In the genomic region with DNA sequence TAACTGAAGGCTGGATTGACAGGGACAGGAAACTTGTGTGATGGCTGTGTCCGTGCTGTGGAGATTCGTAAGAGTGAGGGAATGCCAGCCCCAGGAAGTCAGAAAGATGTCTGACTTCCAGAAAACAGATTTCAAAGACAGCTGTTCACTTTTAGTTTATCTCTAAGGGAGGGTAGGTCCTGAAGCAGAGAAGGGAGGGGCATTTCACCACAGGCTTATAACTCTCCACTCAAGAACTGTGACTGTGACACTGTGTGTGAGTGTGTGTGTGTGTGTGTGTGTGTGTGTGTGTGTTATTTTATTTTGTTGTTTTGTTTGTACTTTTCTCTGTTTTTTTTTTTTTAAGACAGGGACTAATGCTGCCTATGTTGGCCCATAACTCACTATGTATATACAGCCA, we compare ENCODE assay signal across 26 mouse cellular contexts.
DNase-seq lines count a peak whose midpoint lies in the region; ATAC-seq and TF ChIP-seq lines count a peak whose summit lies in the region.
"Had no signal": no experiment of that assay in that cellular context is flagged by ENCODE, and none has a peak within 500 bp of the region (broad histone marks: within the 10 kb centered on the region; RNA-seq: fewer than 3 reads in every experiment).

No protein-coding gene starts in this region.

- H3K9ac ChIP-seq in heart, embryonic 12.5 days = no peak overlapping the region
- no peak overlapping the region for H3K9ac ChIP-seq in lung, embryonic 14.5 days
- H3K9ac ChIP-seq in limb, embryonic 14.5 days (ENCODE audit: low read depth, low read length, severe bottlenecking) = no peak overlapping the region
- H3K9ac ChIP-seq in hindbrain, embryonic 12.5 days = no peak overlapping the region
- H3K9ac ChIP-seq: forebrain, embryonic 13.5 days; intestine, embryonic 15.5 days; liver, embryonic 12.5 days; liver, postnatal 0 days had no signal

- H3K4me3 ChIP-seq in heart, embryonic 12.5 days = no peak overlapping the region
- H3K4me3 ChIP-seq in lung, embryonic 14.5 days (ENCODE audit: low read depth, low read length) = no peak overlapping the region
- H3K4me3 ChIP-seq in limb, embryonic 14.5 days (replicated peaks; ENCODE audit: low read length) = no peak overlapping the region
- no peak overlapping the region for H3K4me3 ChIP-seq in hindbrain, embryonic 12.5 days
- H3K4me3 ChIP-seq: forebrain, embryonic 13.5 days; intestine, embryonic 15.5 days; liver, embryonic 12.5 days had no signal

- no peaks in the 10 kb centered on the region for H3K36me3 ChIP-seq in heart, embryonic 12.5 days
- H3K36me3 ChIP-seq in lung, embryonic 14.5 days (ENCODE audit: insufficient read depth) = no peaks in the 10 kb centered on the region
- no peaks in the 10 kb centered on the region for H3K36me3 ChIP-seq in limb, embryonic 14.5 days (ENCODE audit: control insufficient read depth, insufficient read depth, low read length)
- no peaks in the 10 kb centered on the region for H3K36me3 ChIP-seq in hindbrain, embryonic 12.5 days
- H3K36me3 ChIP-seq: intestine, embryonic 15.5 days; liver, embryonic 12.5 days had no signal

- 16% methylated on average over 2 of the region's 2 CpGs for WGBS in heart, embryonic 12.5 days
- WGBS in lung, embryonic 14.5 days = 14% methylated on average over 2 of the region's 2 CpGs
- WGBS in limb, embryonic 14.5 days = 52% methylated on average over 2 of the region's 2 CpGs
- WGBS in hindbrain, embryonic 12.5 days = 55% methylated on average over 2 of the region's 2 CpGs

- 0 out of 2 replicates have a peak, but pooled peaks cover 3% of the 10 kb centered on the region for H3K9me3 ChIP-seq in heart, embryonic 12.5 days (replicated peaks)
- no peaks in the 10 kb centered on the region for H3K9me3 ChIP-seq in lung, embryonic 14.5 days (ENCODE audit: low read depth, low read length)
- no peaks in the 10 kb centered on the region for H3K9me3 ChIP-seq in limb, embryonic 14.5 days (ENCODE audit: control insufficient read depth, low read length)
- H3K9me3 ChIP-seq in hindbrain, embryonic 12.5 days (replicated peaks) = no peaks in the 10 kb centered on the region
- H3K9me3 ChIP-seq: forebrain, embryonic 13.5 days; intestine, embryonic 15.5 days; liver, embryonic 12.5 days had no signal

- H3K4me2 ChIP-seq in heart, embryonic 12.5 days = peak overlapping the region; percentile 8; the same call in 1 of the 2 replicates
- no peak overlapping the region; the same call in 1 of the 2 replicates for H3K4me2 ChIP-seq in lung, embryonic 14.5 days
- no peak overlapping the region; the same call in 1 of the 2 replicates for H3K4me2 ChIP-seq in limb, embryonic 14.5 days (replicated peaks; ENCODE audit: low read depth, low read length, severe bottlenecking)
- no peak overlapping the region for H3K4me2 ChIP-seq in hindbrain, embryonic 12.5 days (replicated peaks)
- H3K4me2 ChIP-seq: forebrain, embryonic 13.5 days; intestine, embryonic 15.5 days; liver, embryonic 12.5 days had no signal

- H3K4me1 ChIP-seq in heart, embryonic 12.5 days (replicated peaks) = peaks cover 15% of the 10 kb centered on the region
- H3K4me1 ChIP-seq in lung, embryonic 14.5 days (ENCODE audit: insufficient read depth) = peaks cover 11% of the 10 kb centered on the region
- peaks cover 5% of the 10 kb centered on the region; the same call in 1 of the 2 replicates for H3K4me1 ChIP-seq in limb, embryonic 14.5 days (ENCODE audit: control insufficient read depth, insufficient read depth, low read length)
- no peaks in the 10 kb centered on the region for H3K4me1 ChIP-seq in hindbrain, embryonic 12.5 days
- H3K4me1 ChIP-seq: forebrain, embryonic 13.5 days; intestine, embryonic 15.5 days had no signal

- ATAC-seq in heart, embryonic 12.5 days (ENCODE audit: insufficient number of reproducible peaks, low FRiP score) = no peak
- ATAC-seq in lung, embryonic 14.5 days (ENCODE audit: insufficient read depth) = peak; percentile 54
- ATAC-seq in common myeloid progenitor, adult 5-6 weeks (replicated peaks; ENCODE audit: low read depth, poor library complexity, severe bottlenecking) = peak; percentile 53; the same call in 1 of the 2 replicates
- ATAC-seq in limb, embryonic 14.5 days (ENCODE audit: low FRiP score, low read depth) = no peak
- no peak for ATAC-seq in hindbrain, embryonic 12.5 days (ENCODE audit: low FRiP score)
- ATAC-seq: CD4-positive, CD25-positive, alpha-beta regulatory T cell, adult 4 months; forebrain, embryonic 13.5 days; hindbrain, postnatal 0 days; liver, embryonic 12.5 days; liver, postnatal 0 days had no signal

- no peak for DNase-seq in heart, adult 9 months (ENCODE audit: low spot score in 2 of 2)
- peak; percentile 47 for DNase-seq in lung, embryonic 14.5 days
- no peak for DNase-seq in lung, postnatal 14 days
- DNase-seq in limb, embryonic 14.5 days (ENCODE audit: low spot score) = no peak
- DNase-seq in embryo, embryonic 10.5 days (ENCODE audit: low spot score) = no peak
- DNase-seq: adrenal gland, postnatal 14 days; cerebellum, adult 11 months; cerebellum, adult 9-10 months; cerebellum, postnatal 36 days; gastrocnemius, postnatal 10 days; heart, postnatal 14 days; kidney, adult 2 months; kidney, postnatal 4 days; layer of hippocampus, postnatal 36 days; liver, postnatal 0 days; midbrain, embryonic 14.5 days; thymus, postnatal 4 days had no signal

- no peak for TF ChIP-seq POLR2A in limb, embryonic 14.5 days (IDR thresholded peaks at IDR 0.05; ENCODE audit: borderline replicate concordance, extremely low read depth, insufficient read depth, insufficient read length)

- TF ChIP-seq CTCF in lung, embryonic 14.5 days (IDR thresholded peaks at IDR 0.05; ENCODE audit: low read depth) = no peak

- H3K27ac ChIP-seq in heart, embryonic 12.5 days (ENCODE audit: poor library complexity, severe bottlenecking) = peak overlapping the region; percentile 49
- no peak overlapping the region for H3K27ac ChIP-seq in lung, embryonic 14.5 days (ENCODE audit: low read depth)
- H3K27ac ChIP-seq in limb, embryonic 14.5 days (replicated peaks; ENCODE audit: low read depth, low read length) = peak overlapping the region; percentile 61
- H3K27ac ChIP-seq in hindbrain, embryonic 12.5 days = no peak overlapping the region
- H3K27ac ChIP-seq: forebrain, embryonic 13.5 days; hindbrain, postnatal 0 days; intestine, embryonic 15.5 days; kidney, postnatal 0 days; liver, embryonic 12.5 days had no signal

- H3K27me3 ChIP-seq in heart, embryonic 12.5 days (replicated peaks) = no peaks in the 10 kb centered on the region
- H3K27me3 ChIP-seq in lung, embryonic 14.5 days (ENCODE audit: insufficient read depth, low read length) = no peaks in the 10 kb centered on the region
- no peaks in the 10 kb centered on the region for H3K27me3 ChIP-seq in limb, embryonic 14.5 days (ENCODE audit: control insufficient read depth, insufficient read depth, low read length)
- H3K27me3 ChIP-seq in hindbrain, embryonic 12.5 days = no peaks in the 10 kb centered on the region
- H3K27me3 ChIP-seq: forebrain, embryonic 13.5 days; intestine, embryonic 15.5 days; liver, embryonic 12.5 days had no signal

Comparison
In these comparisons a context has a peak if more than half of its experiments do, and no peak if none do; other contexts are left out.
1. ATAC-seq: peak in lung, embryonic 14.5 days (single experiment) and common myeloid progenitor, adult 5-6 weeks (single experiment); none in heart, embryonic 12.5 days (single experiment), limb, embryonic 14.5 days (single experiment) and hindbrain, embryonic 12.5 days (single experiment).
2. H3K27ac ChIP-seq: peak in heart, embryonic 12.5 days (single experiment) and limb, embryonic 14.5 days (single experiment); none in lung, embryonic 14.5 days (single experiment) and hindbrain, embryonic 12.5 days (single experiment).